Mouse (Mus musculus) heart, postnatal 0 days (tissue): ENCODE results near the gene Cks1b.

Experiments
- CTCF ChIP-seq: IDR thresholded peaks from 2 replicates; pipeline ENCODE4 v1.5.1; 2016; ENCODE audit warnings: antibody characterized with exemption, control low read depth, low read depth
- EP300 ChIP-seq: IDR thresholded peaks from 2 replicates; pipeline ENCODE4 v1.6.1; 2016; ENCODE audit warnings: antibody characterized with exemption, low read depth

DNA sequence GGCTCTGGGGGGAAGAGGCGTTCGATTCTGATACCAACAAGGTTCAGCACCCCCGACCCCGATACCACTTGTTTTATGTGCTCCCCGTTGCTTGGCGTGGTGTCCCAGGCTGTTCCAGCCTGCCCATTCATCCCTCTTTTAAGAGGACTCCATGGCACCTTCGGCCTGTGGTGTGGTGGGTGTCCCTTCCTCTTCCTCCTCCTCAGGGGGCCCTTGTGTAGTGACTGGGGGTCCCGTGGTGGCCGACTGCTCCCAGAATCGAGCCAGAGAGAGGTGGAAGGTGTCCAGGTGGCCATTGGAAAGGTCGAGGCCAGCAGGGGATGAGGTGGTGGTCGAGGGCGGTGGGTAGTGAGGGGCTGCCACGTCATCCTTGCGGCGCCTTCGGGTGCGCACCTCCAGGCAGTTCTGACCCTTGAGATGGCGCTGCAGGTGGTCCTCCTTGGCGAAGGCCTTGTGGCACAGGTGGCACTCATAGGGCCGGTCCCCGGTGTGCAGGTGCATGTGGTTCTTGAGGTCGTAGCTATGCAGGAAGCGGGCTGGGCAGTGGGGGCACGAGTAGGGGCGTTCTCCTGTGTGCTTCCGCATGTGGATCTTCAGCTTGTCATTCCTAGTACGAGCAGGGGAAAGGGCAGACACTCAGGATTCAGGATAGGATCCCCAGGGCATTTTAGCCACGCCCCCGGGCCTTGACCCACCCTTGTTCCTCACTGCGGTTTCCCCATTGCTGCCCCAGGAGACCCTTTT, 38.6 kb downstream of the Cks1b start:
- no peak for TF ChIP-seq CTCF
- no peak for TF ChIP-seq EP300
